Mouse (Mus musculus) embryo, embryonic 9.5 days (tissue): ENCODE results near the gene Ferd3l.

Experiments used
- DNase-seq: peaks from one replicate; pipeline ENCODE4 v3.0.0-alpha.2; 2017; ENCODE audit errors: extremely low spot score

The Ferd3l gene

GRCm38 (mm10) chr12:33928331-33929192 lies at the start of gene Ferd3l:
Gene Ferd3l (plus strand): TSS chr12:33928425.
- peak; percentile 28 for DNase-seq

GRCm38 (mm10) chr12:33893956-33894355 lies 34.3 kb upstream of the Ferd3l start:
- no peak for DNase-seq

- DNase-seq: no peak
Measured at GRCm38 (mm10) chr12:33894621-33895020, 33.6 kb upstream of the Ferd3l start.

GRCm38 (mm10) chr12:33926751-33927150 lies 1.5 kb upstream of the Ferd3l start:
- peak; percentile 31 for DNase-seq

- no peak for DNase-seq
Measured at GRCm38 (mm10) chr12:33927334-33928098, 709 bp upstream of the Ferd3l start.

- no peak for DNase-seq
Measured at GRCm38 (mm10) chr12:33952843-33953242, 24.6 kb downstream of the Ferd3l start.

GRCm38 (mm10) chr12:33954931-33955565 lies 26.8 kb downstream of the Ferd3l start:
- DNase-seq: peak; percentile 39

- DNase-seq: peak; percentile 80
Measured at GRCm38 (mm10) chr12:33955606-33956295, 27.5 kb downstream of the Ferd3l start.

- DNase-seq: peak; percentile 67
Measured at GRCm38 (mm10) chr12:33956576-33957399, 28.6 kb downstream of the Ferd3l start.

GRCm38 (mm10) chr12:33957400-33958240 lies 29.4 kb downstream of the Ferd3l start, which contains the start of gene Twist1:
Gene Twist1 (plus strand): TSS chr12:33957671.
- peak; percentile 90 for DNase-seq

- DNase-seq: peak; percentile 74
Measured at GRCm38 (mm10) chr12:33958241-33959194, 30.3 kb downstream of the Ferd3l start.

- DNase-seq: no peak
Measured at GRCm38 (mm10) chr12:33959206-33959605, 31.0 kb downstream of the Ferd3l start.

GRCm38 (mm10) chr12:33959846-33960245 lies 31.6 kb downstream of the Ferd3l start:
- no peak for DNase-seq

GRCm38 (mm10) chr12:33961013-33961412 lies 32.8 kb downstream of the Ferd3l start:
- no peak for DNase-seq

GRCm38 (mm10) chr12:33962118-33962772 lies 34.0 kb downstream of the Ferd3l start:
- peak; percentile 69 for DNase-seq

GRCm38 (mm10) chr12:33962773-33963130 lies 34.5 kb downstream of the Ferd3l start:
- DNase-seq: no peak

GRCm38 (mm10) chr12:33963671-33964369 lies 35.6 kb downstream of the Ferd3l start:
- DNase-seq: no peak
